Mouse (Mus musculus): ENCODE data around the gene Prkag2.
"Not testable (repeated sequence)": the region's sequence is repeated elsewhere in the genome, so short reads cannot be mapped to it uniquely, and the experiment has no call there.

The Prkag2 gene

DNA sequence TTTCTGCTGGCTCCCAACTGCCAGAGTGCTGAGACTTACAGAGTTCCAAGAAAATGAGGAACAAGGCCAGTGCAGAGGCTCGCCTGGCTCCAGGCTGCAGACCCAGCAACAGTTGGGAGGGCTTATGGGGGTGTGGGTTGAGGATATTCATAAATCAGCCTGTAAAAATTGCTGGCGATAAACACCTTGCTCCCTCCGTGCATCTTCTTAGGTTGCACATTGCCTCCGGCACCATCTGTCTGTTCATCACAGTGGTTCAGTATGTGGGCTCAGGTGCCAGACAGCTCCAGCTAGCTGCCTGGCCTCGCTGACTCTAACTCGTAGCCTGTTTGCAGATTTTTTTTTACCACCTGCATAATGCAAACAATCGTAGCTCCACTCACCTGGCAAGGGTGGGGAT, 13.4 kb downstream of the Prkag2 start:
- no peak for DNase-seq (ENCODE audit: low read depth in 1 of 2, low spot score in 2 of 2)

DNA sequence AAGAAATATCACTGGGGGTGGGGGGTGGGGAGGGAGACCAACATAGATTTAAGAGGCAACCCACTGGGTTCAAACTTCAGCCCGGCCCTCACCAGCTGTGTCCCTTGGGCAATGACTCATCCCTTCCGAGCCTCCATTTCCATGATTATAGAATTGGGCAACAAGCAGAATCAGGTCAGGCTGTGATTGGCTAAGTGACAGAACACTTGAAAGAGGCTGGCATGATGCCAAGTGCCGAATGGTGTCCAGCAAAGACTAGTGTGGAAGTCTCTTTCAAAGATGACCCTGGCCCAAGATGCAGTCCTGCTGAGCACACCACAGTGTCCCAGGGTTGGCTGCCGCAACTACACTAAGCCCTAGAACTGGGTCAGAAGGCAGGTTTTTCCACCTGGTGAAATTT, 14.2 kb downstream of the Prkag2 start:
- DNase-seq (ENCODE audit: low read depth in 1 of 2, low spot score in 2 of 2), result peak in 1 of 2 experiments; percentile 35

DNA sequence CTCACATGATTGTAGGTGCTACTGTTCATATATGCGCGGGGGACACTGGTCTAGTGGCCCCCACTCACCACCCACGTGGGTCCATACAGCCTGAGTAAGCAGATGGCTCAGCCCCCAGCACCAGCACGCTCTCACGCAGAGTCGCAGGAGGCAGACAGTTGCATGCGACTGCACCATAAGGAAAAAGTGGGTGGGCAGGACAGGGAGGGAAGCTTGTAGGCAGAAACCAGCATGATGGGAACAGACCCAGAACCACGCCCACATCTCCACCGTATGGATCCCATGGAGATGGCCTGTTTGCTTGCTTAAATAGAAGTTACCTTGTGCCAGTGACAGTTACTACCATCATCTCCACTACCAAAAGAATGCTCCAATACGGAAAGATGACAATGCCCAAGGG, 15.3 kb downstream of the Prkag2 start:
- no peak for DNase-seq (ENCODE audit: low read depth in 1 of 2, low spot score in 2 of 2)

GRCm38 (mm10) chr5:25083816-25084215, 16.6 kb downstream of the Prkag2 start:
- DNase-seq (ENCODE audit: low read depth in 1 of 2, low spot score in 2 of 2), result no peak

- DNase-seq (ENCODE audit: low read depth in 1 of 2, low spot score in 2 of 2), result no peak
Observed at GRCm38 (mm10) chr5:25082542-25082941, 17.9 kb downstream of the Prkag2 start.

DNA sequence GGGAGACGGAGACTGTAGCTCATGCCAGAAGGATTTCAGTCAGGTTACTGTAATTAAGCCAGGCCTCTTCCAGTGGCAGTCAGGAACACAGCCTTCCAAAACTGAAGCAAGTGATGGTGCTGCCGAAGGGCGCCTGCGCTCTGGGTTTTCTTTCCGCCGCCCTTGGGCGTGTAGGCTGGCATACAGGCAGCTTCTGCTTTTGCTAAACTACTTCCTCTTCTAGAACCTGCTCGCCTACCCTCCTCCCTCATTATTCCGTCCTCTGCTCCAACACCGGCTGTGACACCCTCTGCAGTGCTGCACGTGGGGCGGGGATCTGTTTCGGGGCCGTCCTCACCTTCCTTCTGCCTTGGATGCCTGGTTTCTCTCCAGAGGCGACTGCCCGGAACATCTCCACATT, 18.9 kb downstream of the Prkag2 start:
- DNase-seq (ENCODE audit: low read depth in 1 of 2, low spot score in 2 of 2), result peak; percentile 71 to 76

DNA sequence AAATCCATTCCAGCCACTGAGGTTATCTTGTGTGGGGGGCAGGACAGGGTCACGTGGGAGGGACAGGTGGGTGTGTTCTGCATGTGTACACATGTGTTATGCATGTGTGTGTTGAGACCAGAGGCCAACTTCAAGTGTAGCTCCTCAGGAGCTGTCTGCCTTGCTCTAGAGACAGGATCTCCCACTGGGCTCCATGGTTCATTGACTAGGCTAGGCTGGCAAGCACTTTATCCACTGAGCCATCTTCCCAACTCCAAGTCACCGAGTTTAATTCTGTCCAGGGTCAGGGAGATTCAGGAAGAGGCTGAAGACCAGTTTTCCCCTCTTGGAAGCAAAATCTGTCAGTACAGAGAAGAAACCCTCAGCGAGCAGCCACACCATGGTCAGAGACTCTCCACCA, 19.4 kb downstream of the Prkag2 start:
- DNase-seq (ENCODE audit: low read depth in 1 of 2, low spot score in 2 of 2), result no peak

GRCm38 (mm10) chr5:25080438-25080945, 19.9 kb downstream of the Prkag2 start:
- no peak for DNase-seq (ENCODE audit: low read depth in 1 of 2, low spot score in 2 of 2)

GRCm38 (mm10) chr5:25079766-25080265, 20.6 kb downstream of the Prkag2 start:
- no peak for DNase-seq (ENCODE audit: low read depth in 1 of 2, low spot score in 2 of 2)

- DNase-seq (ENCODE audit: low read depth in 1 of 2, low spot score in 2 of 2), result no peak
Observed at GRCm38 (mm10) chr5:25077873-25078651, 22.4 kb downstream of the Prkag2 start.

GRCm38 (mm10) chr5:25077258-25077657, 23.2 kb downstream of the Prkag2 start:
- DNase-seq (ENCODE audit: low read depth in 1 of 2, low spot score in 2 of 2), result not testable (repeated sequence)

DNA sequence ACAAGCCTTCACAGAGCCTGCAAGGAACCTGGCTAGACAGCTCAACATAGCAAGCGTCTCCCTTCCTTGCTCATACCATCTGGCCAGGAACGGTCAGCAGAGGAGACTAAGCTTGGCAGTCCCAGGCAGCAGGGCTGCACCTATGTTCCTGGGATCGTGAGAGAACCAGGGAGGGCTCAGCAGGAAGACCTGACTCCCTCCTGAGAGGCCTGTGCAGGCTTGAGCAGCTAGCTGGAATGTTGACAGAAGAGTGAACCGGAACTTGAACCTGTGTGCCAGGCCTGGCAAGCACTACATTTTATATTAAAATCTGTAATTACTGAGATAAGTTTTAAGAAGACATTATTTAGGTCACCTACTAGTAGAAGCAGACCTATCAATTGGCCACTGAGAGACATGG, 24.8 kb downstream of the Prkag2 start:
- no peak for DNase-seq (ENCODE audit: low read depth in 1 of 2, low spot score in 2 of 2)

GRCm38 (mm10) chr5:25069815-25070214, 30.6 kb downstream of the Prkag2 start:
- no peak for DNase-seq (ENCODE audit: low read depth in 1 of 2, low spot score in 2 of 2)

GRCm38 (mm10) chr5:25067122-25067521, 33.3 kb downstream of the Prkag2 start:
- no peak for DNase-seq (ENCODE audit: low read depth in 1 of 2, low spot score in 2 of 2)

DNA sequence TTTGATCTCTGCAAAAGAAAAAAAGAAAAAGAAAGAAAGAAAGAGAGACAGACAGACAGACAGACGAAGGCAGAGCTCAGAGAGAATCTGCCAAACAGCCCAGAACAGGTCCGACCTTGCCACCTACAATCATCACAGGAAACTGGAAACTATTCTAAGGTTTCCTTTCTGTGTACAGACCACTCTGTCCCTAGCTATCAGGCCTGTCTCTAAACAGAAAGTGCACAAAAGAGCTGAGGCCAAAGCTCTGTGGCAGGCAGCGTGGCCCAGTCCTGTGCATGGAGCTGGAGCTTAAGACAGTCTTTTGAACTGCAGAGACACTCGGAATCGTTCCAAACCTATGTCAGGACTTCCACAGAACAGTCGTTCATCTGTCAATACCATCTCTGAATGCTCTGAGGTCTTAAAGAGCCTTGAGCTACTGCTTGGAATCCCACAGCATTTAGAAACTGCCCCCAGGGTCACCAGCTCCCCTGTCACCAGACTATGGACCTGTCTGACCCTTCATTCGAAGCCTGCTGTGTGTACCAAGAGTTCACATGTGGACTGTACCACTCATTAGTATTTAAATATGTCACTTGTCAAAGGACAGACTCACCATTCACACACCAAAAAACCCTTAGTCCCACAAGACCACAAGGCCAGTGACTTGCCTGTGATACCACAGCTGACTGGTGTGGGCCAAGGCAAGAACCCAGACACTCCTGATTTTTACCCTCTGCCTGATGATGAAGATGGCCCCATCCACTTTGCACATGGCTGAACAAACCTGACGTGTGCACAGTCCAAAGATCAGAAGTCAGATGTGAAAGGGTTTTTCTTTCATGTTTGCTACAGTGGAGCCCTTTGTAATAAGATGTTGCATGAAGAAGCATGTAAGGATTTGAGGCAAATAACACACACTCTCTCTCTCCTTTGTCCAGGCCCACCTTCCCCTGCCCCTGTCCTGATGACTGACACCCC, 35.9 kb downstream of the Prkag2 start:
- no peak for DNase-seq (ENCODE audit: low read depth in 1 of 2, low spot score in 2 of 2)

DNA sequence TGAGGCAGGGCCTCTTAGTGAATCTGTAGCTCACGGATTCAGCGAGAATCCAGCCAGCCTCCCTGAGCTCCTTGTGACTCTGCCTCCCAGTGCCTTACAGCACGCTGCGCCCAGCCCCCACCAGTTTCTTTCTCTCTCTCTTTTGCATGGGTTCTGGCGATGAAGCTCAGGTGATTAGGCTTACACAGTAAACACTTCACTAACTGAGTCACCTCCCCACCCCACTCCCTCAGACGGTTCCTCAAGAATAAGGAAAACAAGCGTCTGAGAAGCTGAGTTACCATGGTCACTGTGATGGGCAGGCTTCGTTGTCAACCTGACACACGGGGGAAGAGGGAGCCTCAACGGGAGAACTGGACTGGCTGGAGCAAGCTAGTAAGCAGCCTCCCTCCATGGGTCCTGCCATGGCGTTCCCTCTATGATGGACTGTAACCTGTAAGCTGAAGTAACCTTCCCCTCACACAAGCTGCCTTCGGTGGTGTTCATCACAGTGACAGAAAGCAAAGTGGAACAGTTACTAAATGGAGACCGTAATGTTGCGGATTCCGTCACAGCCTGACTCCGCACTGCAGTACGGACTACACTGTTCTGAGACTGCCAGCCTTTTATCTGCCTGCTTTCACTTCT, 37.8 kb downstream of the Prkag2 start:
- no peak for DNase-seq (ENCODE audit: low read depth in 1 of 2, low spot score in 2 of 2)

DNA sequence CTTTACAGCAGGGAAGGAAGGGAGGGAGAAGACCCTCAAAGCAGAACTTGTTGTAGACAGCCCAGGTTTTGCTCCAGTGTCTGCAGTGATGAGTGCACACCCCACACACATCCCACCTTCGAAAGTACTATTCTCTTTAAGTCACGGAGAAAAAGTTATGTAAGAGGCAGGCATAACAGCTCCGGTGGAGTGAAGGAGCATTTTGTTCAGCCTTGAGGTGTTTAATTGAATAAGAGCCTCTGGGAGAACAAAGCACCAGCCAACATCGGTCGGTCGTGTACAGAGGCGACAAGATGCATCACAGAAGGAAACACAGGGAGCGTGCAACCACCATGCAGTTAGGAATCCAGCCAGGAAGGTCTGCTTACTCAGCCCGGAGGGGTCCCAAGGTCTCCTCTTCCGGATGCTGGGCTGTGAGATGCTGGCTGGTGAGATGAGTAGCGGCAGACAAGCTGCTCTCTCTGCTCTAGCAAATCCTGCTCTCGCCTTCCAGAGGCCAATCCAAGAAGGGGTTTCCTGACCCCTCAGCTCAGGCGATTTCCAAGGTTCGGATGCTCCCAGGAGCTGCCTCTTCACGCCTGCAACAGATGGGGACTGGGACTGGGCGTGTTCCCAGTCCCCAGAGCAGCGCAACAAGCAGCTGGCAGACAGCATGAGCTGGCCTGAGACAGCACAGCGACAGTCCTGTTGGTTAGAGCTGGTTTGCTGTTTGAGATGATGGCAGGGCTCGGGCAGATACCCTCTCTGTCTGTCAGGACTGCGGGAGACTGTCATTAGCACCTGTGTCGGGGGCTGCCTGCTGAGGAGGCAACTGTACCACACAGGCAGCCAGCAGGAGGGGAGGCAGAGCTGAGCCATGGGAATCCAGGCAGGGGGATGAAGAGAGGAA, 41.3 kb downstream of the Prkag2 start:
- DNase-seq (ENCODE audit: low read depth in 1 of 2, low spot score in 2 of 2), result no peak

DNA sequence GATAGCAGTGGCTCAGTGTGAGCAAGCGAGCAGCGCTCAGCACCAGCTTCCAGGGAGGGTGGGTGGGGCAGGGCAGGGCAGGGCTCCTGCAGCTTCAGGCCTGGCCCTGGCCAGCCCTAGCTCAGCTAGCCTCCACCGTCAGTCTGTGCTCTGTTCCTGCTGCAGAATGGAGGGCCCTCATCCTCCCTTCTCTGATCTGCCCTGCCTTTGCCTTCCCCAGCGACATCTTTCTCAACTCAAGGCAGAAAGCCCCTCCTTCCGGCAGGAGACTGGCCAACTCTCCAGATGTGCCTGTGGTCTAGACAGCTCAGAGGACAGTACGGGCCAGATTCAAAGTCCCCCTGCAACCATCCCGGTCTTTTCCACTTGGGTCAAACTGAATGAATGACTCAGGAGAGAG, 42.0 kb downstream of the Prkag2 start:
- no peak for DNase-seq (ENCODE audit: low read depth in 1 of 2, low spot score in 2 of 2)

- DNase-seq (ENCODE audit: low read depth in 1 of 2, low spot score in 2 of 2), result no peak
Observed at GRCm38 (mm10) chr5:25055288-25055687, 45.2 kb downstream of the Prkag2 start.

DNA sequence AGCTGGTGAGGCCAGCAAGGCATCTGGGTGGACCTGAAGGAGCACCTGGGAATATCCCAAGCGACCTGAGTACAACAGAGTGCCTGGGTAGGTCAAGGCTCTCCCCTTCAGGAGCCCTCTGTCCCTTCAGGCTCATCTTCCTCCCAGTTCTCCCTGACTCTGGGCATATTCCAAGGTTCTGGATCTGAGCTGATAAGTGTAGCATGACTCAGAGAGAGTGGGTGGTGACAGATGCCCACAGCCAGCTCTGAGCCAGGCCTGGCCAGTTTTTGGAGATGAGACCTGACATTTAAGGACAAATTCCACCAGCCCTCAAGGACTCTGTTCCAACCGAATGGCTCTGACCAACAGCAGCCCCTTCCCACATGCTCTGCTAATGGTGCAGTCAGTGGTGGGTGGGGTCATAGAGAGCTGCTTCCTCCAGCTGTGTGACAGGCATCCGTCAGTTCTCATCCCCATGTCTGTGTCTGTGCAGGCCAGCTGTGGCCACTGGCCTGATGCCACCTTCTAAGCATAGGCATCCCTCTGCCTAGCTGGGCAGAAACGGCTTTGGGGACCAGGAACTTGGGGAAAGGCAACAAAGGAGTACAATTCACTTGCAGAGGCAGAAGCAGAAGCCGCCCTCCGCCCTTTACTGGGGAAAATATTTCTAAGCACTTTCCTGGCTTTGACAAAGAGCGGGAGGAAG, 46.3 kb downstream of the Prkag2 start:
- no peak for DNase-seq (ENCODE audit: low read depth in 1 of 2, low spot score in 2 of 2)

Measured in monocyte, adult 2 months (primary cell).